Mouse (Mus musculus) kidney, postnatal 36 days (tissue): Measurements from ENCODE around the gene Tfeb.

Source experiments
- DNase-seq, 2 experiments: peaks; one replicate each; pipeline ENCODE4 v3.0.0; 2021 to 2022; ENCODE audit warnings: mixed read lengths in 2 of 2

Tfeb gene

GRCm38 (mm10) chr17:47833628-47834481 lies 97.0 kb downstream of the Tfeb start:
- DNase-seq, result peak in 1 of 2 experiments; percentile 35

- peak in 1 of 2 experiments; percentile 25 for DNase-seq
Measured at GRCm38 (mm10) chr17:47834482-47834767, 97.6 kb downstream of the Tfeb start, which contains the start of gene Mdfi. Gene Mdfi (minus strand): TSS chr17:47834691.

GRCm38 (mm10) chr17:47837808-47838207 lies 101.0 kb downstream of the Tfeb start:
- DNase-seq, result peak in 1 of 2 experiments; percentile 40

GRCm38 (mm10) chr17:47841521-47841920 lies 104.7 kb downstream of the Tfeb start:
- DNase-seq, result no peak
